28 mouse cellular contexts compared by ENCODE assay signal in the genomic region with DNA sequence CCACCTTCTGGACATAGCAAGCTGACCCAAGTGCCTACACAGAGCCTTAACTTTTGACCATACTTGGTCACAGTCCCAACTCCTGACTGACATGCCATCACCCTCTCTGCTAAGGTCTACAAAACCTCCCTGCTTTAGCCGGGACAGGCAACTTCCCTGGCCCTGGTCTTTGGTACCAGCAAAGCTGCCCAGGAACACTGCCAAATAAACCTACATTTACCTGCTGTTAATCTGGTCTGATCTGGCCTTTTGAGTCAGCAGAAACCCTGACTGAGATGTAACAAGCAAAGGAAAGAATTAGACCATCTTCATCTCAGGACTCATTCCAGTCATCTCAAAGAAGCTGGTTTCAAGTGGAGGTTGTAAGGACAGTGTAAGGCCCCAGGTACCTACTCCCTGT.
A peak's percentile ranks its signal among the peaks of the same experiment; 100 is the strongest.
DNase-seq lines count a peak whose midpoint lies in the region; ATAC-seq lines count a peak whose summit lies in the region.
"Had no signal": no experiment of that assay in that cellular context is flagged by ENCODE, and none has a peak within 500 bp of the region (broad histone marks: within the 10 kb centered on the region; RNA-seq: fewer than 3 reads in every experiment).

No protein-coding gene starts in this region.

- no peaks in the 10 kb centered on the region for H3K27me3 ChIP-seq in heart, embryonic 12.5 days (replicated peaks)
- H3K27me3 ChIP-seq: heart, embryonic 15.5 days; hindbrain, embryonic 13.5 days; intestine, embryonic 15.5 days; kidney, embryonic 15.5 days had no signal

- no peak overlapping the region for H3K4me2 ChIP-seq in heart, embryonic 12.5 days
- H3K4me2 ChIP-seq: heart, embryonic 15.5 days; hindbrain, embryonic 13.5 days; intestine, embryonic 15.5 days; kidney, embryonic 15.5 days had no signal

- no peak for ATAC-seq in heart, embryonic 12.5 days (ENCODE audit: insufficient number of reproducible peaks, low FRiP score)
- ATAC-seq: CD4-positive, CD25-positive, alpha-beta regulatory T cell, adult 4 months; forebrain, embryonic 14.5 days; forebrain, postnatal 0 days; hindbrain, embryonic 16.5 days; intestine, embryonic 15.5 days had no signal

- no peaks in the 10 kb centered on the region for H3K9me3 ChIP-seq in heart, embryonic 12.5 days (replicated peaks)
- H3K9me3 ChIP-seq: forebrain, embryonic 10.5 days; heart, embryonic 10.5 days; heart, embryonic 15.5 days; hindbrain, embryonic 10.5 days; hindbrain, embryonic 13.5 days; intestine, embryonic 15.5 days; kidney, embryonic 15.5 days had no signal

- H3K4me3 ChIP-seq in heart, embryonic 12.5 days, result no peak overlapping the region
- H3K4me3 ChIP-seq: forebrain, embryonic 10.5 days; heart, adult 2 months; heart, embryonic 10.5 days; heart, embryonic 15.5 days; hindbrain, embryonic 10.5 days; hindbrain, embryonic 13.5 days; intestine, embryonic 15.5 days; kidney, embryonic 15.5 days had no signal

- no peak overlapping the region for H3K9ac ChIP-seq in heart, embryonic 12.5 days
- H3K9ac ChIP-seq: forebrain, postnatal 0 days; heart, embryonic 15.5 days; hindbrain, embryonic 13.5 days; intestine, embryonic 15.5 days; kidney, embryonic 15.5 days had no signal

- H3K4me1 ChIP-seq in heart, embryonic 12.5 days (replicated peaks), result no peaks in the 10 kb centered on the region
- H3K4me1 ChIP-seq: forebrain, embryonic 10.5 days; heart, embryonic 10.5 days; heart, embryonic 15.5 days; hindbrain, embryonic 10.5 days; hindbrain, embryonic 13.5 days; intestine, embryonic 15.5 days; kidney, embryonic 15.5 days had no signal

- peak; percentile 75 for DNase-seq in brain, adult 2 months (ENCODE audit: low read depth, low spot score)
- peak; percentile 52 to 64 for DNase-seq in cerebellum, adult 18-20 months
- DNase-seq in cerebellum, adult 9-10 months, result peak; percentile 72
- DNase-seq in cerebellum, postnatal 14 days, result peak; percentile 17 to 52
- DNase-seq in gastrocnemius, adult 18-20 months (ENCODE audit: low spot score), result no peak
- DNase-seq in left cerebral cortex, adult 18-20 months (ENCODE audit: low spot score in 2 of 2), result no peak
- DNase-seq in adrenal gland, postnatal 25 days, result no peak
- DNase-seq: adrenal gland, adult 2 months; adrenal gland, postnatal 14 days; embryo, embryonic 11 days; forebrain, postnatal 0 days; gastrocnemius, postnatal 25 days; heart, adult 2 months; heart, postnatal 10 days; heart, postnatal 36 days; kidney, adult 11 months; kidney, adult 8-10 months had no signal

- 77% methylated on average over 1 of the region's 1 CpGs for WGBS in heart, embryonic 12.5 days

- no peak overlapping the region for H3K27ac ChIP-seq in heart, embryonic 12.5 days (ENCODE audit: poor library complexity, severe bottlenecking)
- H3K27ac ChIP-seq: forebrain, embryonic 10.5 days; heart, adult 2 months; heart, embryonic 10.5 days; heart, embryonic 15.5 days; hindbrain, embryonic 10.5 days; hindbrain, embryonic 13.5 days; intestine, embryonic 15.5 days; kidney, embryonic 15.5 days had no signal

- H3K36me3 ChIP-seq in heart, embryonic 12.5 days, result no peaks in the 10 kb centered on the region
- H3K36me3 ChIP-seq: forebrain, embryonic 10.5 days; heart, embryonic 10.5 days; heart, embryonic 15.5 days; hindbrain, embryonic 10.5 days; hindbrain, embryonic 13.5 days; intestine, embryonic 15.5 days; kidney, embryonic 15.5 days had no signal

Comparison
In these comparisons a context has a peak if more than half of its experiments do, and no peak if none do; other contexts are left out.
1. DNase-seq: peak in brain, adult 2 months (single experiment), cerebellum, adult 18-20 months (2 of 2), cerebellum, adult 9-10 months (single experiment) and cerebellum, postnatal 14 days (2 of 2); none in gastrocnemius, adult 18-20 months (single experiment), left cerebral cortex, adult 18-20 months (0 of 2) and adrenal gland, postnatal 25 days (single experiment).